Mouse (Mus musculus) myocyte (in vitro differentiated cells): ENCODE data around the gene Mllt11. TPM values are rescaled to one million over a fixed set of nuclear protein-coding genes. Genes with fewer than 3 reads are reported as not detected.

Experiments
- H3K27me3 ChIP-seq: one replicate; pipeline ENCODE4 v1.6.1; 2011; ENCODE audit not compliant: control insufficient read depth, insufficient read depth, insufficient read length
- H3K36me3 ChIP-seq: one replicate; pipeline ENCODE4 v1.6.1; 2011; ENCODE audit not compliant: control insufficient read depth, insufficient read depth
- H3K4me2 ChIP-seq: one replicate; pipeline ENCODE4 v1.6.1; 2011; ENCODE audit warnings: low read depth, control low read depth
- H3K4me3 ChIP-seq: one replicate; pipeline ENCODE4 v1.5.1; 2011; ENCODE audit warnings: mild to moderate bottlenecking, control low read depth, moderate library complexity
- H3K79me2 ChIP-seq: one replicate; pipeline ENCODE4 v1.6.1; 2011; ENCODE audit not compliant: control insufficient read depth, insufficient read depth
- H3ac ChIP-seq: one replicate; pipeline ENCODE4 v1.6.1; 2011; ENCODE audit not compliant: control insufficient read depth, insufficient read length
- CEBPB ChIP-seq: IDR thresholded peaks from 2 replicates; pipeline ENCODE4 v1.6.1; 2011; ENCODE audit warnings: mild to moderate bottlenecking, moderate library complexity; ENCODE audit not compliant: poor library complexity, insufficient read depth, severe bottlenecking
- E2F4 ChIP-seq: IDR thresholded peaks from one replicate; pipeline ENCODE4 v1.6.1; 2011; ENCODE audit warnings: mild to moderate bottlenecking, control low read depth, moderate library complexity; ENCODE audit not compliant: insufficient read depth
- MAX ChIP-seq: IDR thresholded peaks from one replicate; pipeline ENCODE4 v1.6.1; 2011; ENCODE audit warnings: low read depth, mild to moderate bottlenecking, control low read depth
- MYOD1 ChIP-seq, 3 experiments: IDR thresholded peaks; one replicate each; pipeline ENCODE4 v1.6.1; 2011; ENCODE audit warnings: control low read depth in 2 of 3, low read depth in 2 of 3, mild to moderate bottlenecking in 2 of 3, moderate library complexity in 1 of 3; ENCODE audit not compliant: insufficient read length in 2 of 3, control insufficient read depth in 1 of 3
- MYOG ChIP-seq, 3 experiments: IDR thresholded peaks; one replicate each; pipeline ENCODE4 v1.6.1; 2011; ENCODE audit warnings: control low read depth in 2 of 3, low read depth in 2 of 3, mild to moderate bottlenecking in 2 of 3; ENCODE audit not compliant: insufficient read length in 2 of 3, control insufficient read depth in 1 of 3, insufficient read depth in 1 of 3
- POLR2A ChIP-seq: IDR thresholded peaks from one replicate; pipeline ENCODE4 v1.6.1; 2011; ENCODE audit warnings: low read depth, mild to moderate bottlenecking, control low read depth, moderate library complexity; ENCODE audit not compliant: insufficient read length
- POLR2AphosphoS2 ChIP-seq: IDR thresholded peaks from one replicate; pipeline ENCODE4 v1.6.1; 2011; ENCODE audit warnings: low read depth, control low read depth; ENCODE audit not compliant: insufficient read length
- REST ChIP-seq: IDR thresholded peaks from one replicate; pipeline ENCODE4 v1.6.1; 2011; ENCODE audit warnings: mild to moderate bottlenecking, control low read depth, moderate library complexity; ENCODE audit not compliant: insufficient read depth, insufficient read length
- SRF ChIP-seq: IDR thresholded peaks from one replicate; pipeline ENCODE4 v1.6.1; 2011; ENCODE audit warnings: low read depth; ENCODE audit not compliant: control insufficient read depth, insufficient read length
- TCF12 ChIP-seq: IDR thresholded peaks from one replicate; pipeline ENCODE4 v1.6.1; 2011; ENCODE audit warnings: mild to moderate bottlenecking, control low read depth; ENCODE audit not compliant: poor library complexity, insufficient read depth, severe bottlenecking
- TCF3 ChIP-seq: IDR thresholded peaks from one replicate; pipeline ENCODE4 v1.6.1; 2011; ENCODE audit warnings: low read depth, control low read depth; ENCODE audit not compliant: insufficient read length
- USF1 ChIP-seq: IDR thresholded peaks from one replicate; pipeline ENCODE4 v1.6.1; 2011; ENCODE audit warnings: low read depth, mild to moderate bottlenecking, control low read depth, moderate library complexity
- polyA plus RNA-seq: library from polyadenylated mRNA; unstranded; fragments of >200 nt; fragmentation: generic; extraction: Trizol; gene quantifications from one replicate; pipeline ENCODE4 v1.2.1, GENCODE M21; 2012; ENCODE audit warnings: missing spikeins

Gene Mllt11
- polyA plus RNA-seq, 1 experiment = 51.9 TPM

DNA sequence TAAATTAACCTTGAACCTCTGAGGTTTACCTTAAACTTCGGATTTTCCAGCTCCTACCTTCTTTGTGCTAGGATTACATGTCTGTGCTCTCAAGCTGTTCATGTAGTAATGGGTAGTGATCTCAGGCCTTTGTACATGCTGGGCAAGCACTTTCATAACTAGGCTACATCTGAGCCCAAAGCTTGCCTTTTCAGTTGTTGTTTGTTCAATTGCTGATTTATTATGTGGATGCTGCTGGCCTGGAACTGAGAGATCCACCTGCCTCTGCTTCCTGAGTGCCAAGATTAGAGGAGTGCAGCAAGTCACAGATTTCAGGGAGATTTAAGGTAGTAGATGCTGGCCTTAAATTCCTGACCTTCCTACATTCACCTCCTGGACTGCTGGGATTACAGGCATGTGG lies 32.9 kb downstream of the Mllt11 start:
- H3ac ChIP-seq = no peak overlapping the region
- H3K27me3 ChIP-seq = no peaks in the 10 kb centered on the region

DNA sequence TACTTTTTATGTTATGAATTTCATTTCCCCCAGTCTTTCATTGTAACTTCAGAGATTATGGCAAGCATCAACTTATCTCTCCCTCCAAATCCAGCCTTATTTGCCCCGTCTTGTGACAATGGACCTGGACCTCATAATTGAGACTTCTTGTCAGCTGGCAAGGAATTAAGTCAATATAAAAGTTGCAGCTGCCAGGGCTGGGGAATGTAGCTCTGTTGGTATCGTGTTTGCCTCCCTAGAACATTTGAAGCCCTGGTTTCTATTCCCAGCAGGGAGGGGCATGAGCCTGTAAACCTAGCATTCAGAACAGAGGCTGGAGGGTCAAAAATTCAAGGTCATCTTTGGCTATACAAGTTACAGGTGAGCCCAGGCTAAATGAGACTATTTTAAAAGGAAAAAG lies 36.2 kb downstream of the Mllt11 start:
- no peaks in the 10 kb centered on the region for H3K79me2 ChIP-seq
- H3K36me3 ChIP-seq = peaks cover 30% of the 10 kb centered on the region
- no peaks in the 10 kb centered on the region for H3K27me3 ChIP-seq
- peak; percentile 33 to 53 (median 47) for TF ChIP-seq MYOD1 (IDR thresholded peaks at IDR 0.05; ENCODE audit: control insufficient read depth in 1 of 3, insufficient read length in 2 of 3, low read depth in 2 of 3)
- TF ChIP-seq TCF12 = peak; percentile 60
- TF ChIP-seq POLR2AphosphoS2 = no peak
- TF ChIP-seq MYOG (IDR thresholded peaks at IDR 0.05; ENCODE audit: control insufficient read depth in 1 of 3, insufficient read depth in 1 of 3, insufficient read length in 2 of 3, low read depth in 2 of 3) = peak in 1 of 3 experiments; percentile 72
- TF ChIP-seq REST = no peak
- H3K4me2 ChIP-seq = no peak overlapping the region
- no peak overlapping the region for H3ac ChIP-seq
- no peak overlapping the region for H3K4me3 ChIP-seq

More for the DNA sequence above, 32.9 kb downstream of the Mllt11 start:
- H3K4me2 ChIP-seq = no peak overlapping the region
- no peak overlapping the region for H3K4me3 ChIP-seq
- TF ChIP-seq TCF3 (no peak), POLR2A (no peak), POLR2AphosphoS2 (no peak), SRF (no peak), USF1 (no peak), MYOG (IDR thresholded peaks at IDR 0.05; ENCODE audit: control insufficient read depth in 1 of 3, insufficient read depth in 1 of 3, insufficient read length in 2 of 3, low read depth in 2 of 3) (no peak), E2F4 (no peak)
- peaks cover 50% of the 10 kb centered on the region for H3K36me3 ChIP-seq
- no peaks in the 10 kb centered on the region for H3K79me2 ChIP-seq

DNA sequence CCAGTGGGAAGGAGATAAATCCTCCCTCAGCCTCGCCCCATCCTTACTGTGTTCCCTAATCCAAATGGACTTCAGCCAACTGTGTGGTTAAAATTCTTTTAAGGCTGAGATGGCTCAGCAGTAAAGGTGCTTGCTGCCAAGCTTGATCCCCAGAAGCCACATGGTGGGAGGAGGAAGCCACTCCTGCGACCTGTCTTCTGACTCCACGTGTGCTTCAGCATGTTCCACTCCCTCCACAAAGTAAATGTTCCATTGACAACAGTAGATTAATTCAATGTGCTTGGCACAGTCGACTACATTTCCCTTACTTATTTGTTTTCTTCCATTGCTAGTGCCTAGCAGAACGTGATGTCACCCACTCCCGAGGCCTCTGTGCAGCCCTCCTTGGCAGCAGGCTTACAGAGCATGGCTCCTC lies 37.2 kb downstream of the Mllt11 start:
- H3K4me3 ChIP-seq = no peak overlapping the region
- no peak for TF ChIP-seq USF1
- no peak for TF ChIP-seq E2F4
- no peak for TF ChIP-seq POLR2A
- no peak for TF ChIP-seq CEBPB
- no peak for TF ChIP-seq POLR2AphosphoS2
- TF ChIP-seq REST = no peak
- TF ChIP-seq MYOG (IDR thresholded peaks at IDR 0.05; ENCODE audit: control insufficient read depth in 1 of 3, insufficient read depth in 1 of 3, insufficient read length in 2 of 3, low read depth in 2 of 3) = no peak
- TF ChIP-seq SRF = no peak
- TF ChIP-seq TCF12 = no peak
- no peak for TF ChIP-seq MAX
- no peak for TF ChIP-seq MYOD1 (IDR thresholded peaks at IDR 0.05; ENCODE audit: control insufficient read depth in 1 of 3, insufficient read length in 2 of 3, low read depth in 2 of 3)
- no peak for TF ChIP-seq TCF3

DNA sequence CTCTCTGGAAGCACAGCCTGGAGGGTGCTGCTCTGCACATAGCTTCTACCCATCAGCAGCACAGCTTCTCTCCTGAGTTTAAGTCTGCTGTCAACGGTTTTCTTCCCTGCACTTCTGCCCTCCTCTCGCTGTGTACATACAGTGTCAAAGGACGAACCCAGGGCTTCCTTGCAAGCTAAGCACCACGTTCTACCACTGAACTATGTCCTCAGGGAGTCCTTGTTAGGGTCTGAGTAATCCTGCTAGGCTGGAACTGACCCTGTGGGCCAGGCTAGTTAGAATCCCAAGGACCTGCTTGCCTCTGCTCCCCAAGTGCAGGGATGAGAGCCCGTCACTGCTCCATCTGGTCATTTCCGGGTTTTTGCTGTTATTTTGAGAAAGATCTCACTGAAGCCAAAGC lies 45.1 kb downstream of the Mllt11 start:
- Histone ChIP-seq H3K79me2 (no peaks in the 10 kb centered on the region), H3ac (no peak overlapping the region), H3K4me3 (no peak overlapping the region), H3K4me2 (no peak overlapping the region), H3K36me3 (peaks cover 25% of the 10 kb centered on the region), H3K27me3 (no peaks in the 10 kb centered on the region)
- TF ChIP-seq E2F4 = no peak
- no peak for TF ChIP-seq MYOG (IDR thresholded peaks at IDR 0.05; ENCODE audit: control insufficient read depth in 1 of 3, insufficient read depth in 1 of 3, insufficient read length in 2 of 3, low read depth in 2 of 3)
- TF ChIP-seq CEBPB = no peak
- TF ChIP-seq TCF12 = no peak
- no peak for TF ChIP-seq POLR2A
- no peak for TF ChIP-seq USF1
- no peak for TF ChIP-seq SRF
- no peak for TF ChIP-seq TCF3
- TF ChIP-seq POLR2AphosphoS2 = no peak

More for the DNA sequence above, 37.2 kb downstream of the Mllt11 start:
- peaks cover 21% of the 10 kb centered on the region for H3K36me3 ChIP-seq
- no peak overlapping the region for H3ac ChIP-seq
- no peaks in the 10 kb centered on the region for H3K79me2 ChIP-seq
- peak overlapping the region; percentile 16 for H3K4me2 ChIP-seq
- H3K27me3 ChIP-seq = no peaks in the 10 kb centered on the region

DNA sequence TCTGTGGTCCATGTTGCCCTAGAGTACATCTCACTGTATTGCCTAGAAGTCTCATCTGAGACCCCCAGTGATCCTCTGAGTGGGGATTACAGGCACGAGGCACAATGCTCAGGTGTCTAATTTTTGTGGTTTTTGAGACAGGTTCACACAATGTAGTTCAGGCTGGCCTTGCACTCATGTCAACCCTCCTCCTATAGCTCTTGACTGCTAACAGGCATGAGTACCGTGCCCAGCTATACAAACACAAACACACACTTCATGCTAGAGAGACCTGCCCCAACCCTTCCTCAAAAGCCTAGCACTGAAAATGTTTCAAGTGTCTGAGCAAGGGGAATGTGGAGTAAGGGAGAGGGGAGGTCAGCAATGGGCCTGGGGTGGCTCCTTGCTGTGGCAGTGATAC lies 45.9 kb downstream of the Mllt11 start:
- H3K4me2 ChIP-seq = no peak overlapping the region
- H3K36me3 ChIP-seq = peaks cover 27% of the 10 kb centered on the region
- TF ChIP-seq MYOG (IDR thresholded peaks at IDR 0.05; ENCODE audit: control insufficient read depth in 1 of 3, insufficient read depth in 1 of 3, insufficient read length in 2 of 3, low read depth in 2 of 3) = no peak
- no peak for TF ChIP-seq POLR2A
- no peak for TF ChIP-seq CEBPB
- TF ChIP-seq SRF = no peak
- TF ChIP-seq POLR2AphosphoS2 = no peak
- TF ChIP-seq E2F4 = no peak
- TF ChIP-seq TCF12 = no peak
- TF ChIP-seq MYOD1 (IDR thresholded peaks at IDR 0.05; ENCODE audit: control insufficient read depth in 1 of 3, insufficient read length in 2 of 3, low read depth in 2 of 3) = no peak
- TF ChIP-seq MAX = no peak
- H3K4me3 ChIP-seq = no peak overlapping the region
- H3K79me2 ChIP-seq = no peaks in the 10 kb centered on the region
- no peak overlapping the region for H3ac ChIP-seq
- H3K27me3 ChIP-seq = no peaks in the 10 kb centered on the region
